Mouse (Mus musculus) myocyte (in vitro differentiated cells): ENCODE measurements at regions not wholly inside any gene's neighbourhood (a gene's known extent, or its start where the extent isn't known, plus 50 kb on each side); places are given as distances from the start of the nearest gene placed in this dataset.

Source experiments
- CEBPB ChIP-seq: IDR thresholded peaks from 2 replicates; pipeline ENCODE4 v1.6.1; 2011; ENCODE audit warnings: mild to moderate bottlenecking, moderate library complexity; ENCODE audit not compliant: poor library complexity, insufficient read depth, severe bottlenecking
- MAX ChIP-seq: IDR thresholded peaks from one replicate; pipeline ENCODE4 v1.6.1; 2011; ENCODE audit warnings: low read depth, mild to moderate bottlenecking, control low read depth
- MYOD1 ChIP-seq, 3 experiments: IDR thresholded peaks; one replicate each; pipeline ENCODE4 v1.6.1; 2011; ENCODE audit warnings: control low read depth in 2 of 3, low read depth in 2 of 3, mild to moderate bottlenecking in 2 of 3, moderate library complexity in 1 of 3; ENCODE audit not compliant: insufficient read length in 2 of 3, control insufficient read depth in 1 of 3
- MYOG ChIP-seq, 3 experiments: IDR thresholded peaks; one replicate each; pipeline ENCODE4 v1.6.1; 2011; ENCODE audit warnings: control low read depth in 2 of 3, low read depth in 2 of 3, mild to moderate bottlenecking in 2 of 3; ENCODE audit not compliant: insufficient read length in 2 of 3, control insufficient read depth in 1 of 3, insufficient read depth in 1 of 3
- POLR2A ChIP-seq: IDR thresholded peaks from one replicate; pipeline ENCODE4 v1.6.1; 2011; ENCODE audit warnings: low read depth, mild to moderate bottlenecking, control low read depth, moderate library complexity; ENCODE audit not compliant: insufficient read length
- POLR2AphosphoS2 ChIP-seq: IDR thresholded peaks from one replicate; pipeline ENCODE4 v1.6.1; 2011; ENCODE audit warnings: low read depth, control low read depth; ENCODE audit not compliant: insufficient read length
- USF1 ChIP-seq: IDR thresholded peaks from one replicate; pipeline ENCODE4 v1.6.1; 2011; ENCODE audit warnings: low read depth, mild to moderate bottlenecking, control low read depth, moderate library complexity

- TF ChIP-seq POLR2A, result no peak
- TF ChIP-seq USF1, result no peak
- TF ChIP-seq MAX, result no peak
- TF ChIP-seq MYOD1 (IDR thresholded peaks at IDR 0.05; ENCODE audit: control insufficient read depth in 1 of 3, insufficient read length in 2 of 3, low read depth in 2 of 3), result no peak
- TF ChIP-seq CEBPB, result no peak
- no peak for TF ChIP-seq POLR2AphosphoS2
- TF ChIP-seq MYOG (IDR thresholded peaks at IDR 0.05; ENCODE audit: control insufficient read depth in 1 of 3, insufficient read depth in 1 of 3, insufficient read length in 2 of 3, low read depth in 2 of 3), result no peak
Measured at GRCm38 (mm10) chr15:60136671-60137070, 120.3 kb upstream of the 4933412E24Rik start.
